Mouse (Mus musculus) v-Abl transformed pro-B cells (cell line): ENCODE results near the gene Il11ra1.
"Not testable (repeated sequence)": the region's sequence is repeated elsewhere in the genome, so short reads cannot be mapped to it uniquely, and the experiment has no call there.

Source experiments
- in situ Hi-C, 2 experiments: fragments of 400-800 bp; cut with MboI; formaldehyde crosslinking; loops; one replicate each; pipeline ENCODE4 v1.15.1; 2025; ENCODE audit not compliant: unreplicated experiment in 2 of 2

Gene Il11ra1

DNA sequence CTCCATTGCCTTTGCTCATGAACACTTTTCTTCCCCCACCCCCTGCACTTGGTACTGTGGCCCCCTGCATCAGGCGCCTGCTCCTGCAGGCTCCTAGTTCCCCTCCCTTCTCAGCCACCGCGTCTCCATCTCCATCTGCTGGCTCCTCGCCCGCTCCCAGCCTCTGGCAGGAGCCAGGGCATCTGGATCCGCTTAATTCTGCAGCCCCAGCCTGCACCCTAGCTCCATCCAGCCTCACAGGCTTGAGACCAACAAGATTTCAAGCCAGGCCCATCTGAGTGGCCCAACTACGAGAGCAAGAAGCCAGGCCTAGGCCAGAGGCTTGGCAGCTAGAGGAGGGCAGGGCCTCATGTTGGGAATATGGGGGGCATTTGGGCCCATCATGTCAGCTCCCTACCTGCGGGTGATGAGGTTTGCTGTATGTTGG is 62.9 kb downstream of the Il11ra1 start:
- in situ Hi-C loops, result not testable (repeated sequence)

DNA sequence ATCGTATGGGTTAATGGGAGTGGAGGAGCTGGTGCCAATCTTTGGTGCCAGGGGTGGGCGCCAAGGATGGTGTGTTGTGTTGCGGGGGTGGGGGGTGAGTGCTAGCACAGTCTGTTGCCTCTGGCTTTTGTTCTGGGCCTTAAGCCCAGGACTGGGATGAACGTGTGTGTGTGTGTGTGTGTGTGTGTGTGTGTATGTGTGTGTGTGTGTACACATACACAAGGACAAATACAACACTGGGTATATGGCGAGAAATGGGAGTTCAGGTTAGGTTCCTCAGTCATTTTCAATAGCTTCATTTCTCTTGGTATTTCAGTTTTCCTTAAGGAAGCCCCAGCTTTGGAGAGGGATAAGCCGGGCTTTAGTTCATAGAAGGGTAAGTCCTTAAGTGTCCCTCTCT is 63.4 kb downstream of the Il11ra1 start:
- in situ Hi-C loops, result not testable (repeated sequence)

- in situ Hi-C loops, result not testable (repeated sequence)
Observed at GRCm38 (mm10) chr4:41767301-41767700, 67.5 kb downstream of the Il11ra1 start.

DNA sequence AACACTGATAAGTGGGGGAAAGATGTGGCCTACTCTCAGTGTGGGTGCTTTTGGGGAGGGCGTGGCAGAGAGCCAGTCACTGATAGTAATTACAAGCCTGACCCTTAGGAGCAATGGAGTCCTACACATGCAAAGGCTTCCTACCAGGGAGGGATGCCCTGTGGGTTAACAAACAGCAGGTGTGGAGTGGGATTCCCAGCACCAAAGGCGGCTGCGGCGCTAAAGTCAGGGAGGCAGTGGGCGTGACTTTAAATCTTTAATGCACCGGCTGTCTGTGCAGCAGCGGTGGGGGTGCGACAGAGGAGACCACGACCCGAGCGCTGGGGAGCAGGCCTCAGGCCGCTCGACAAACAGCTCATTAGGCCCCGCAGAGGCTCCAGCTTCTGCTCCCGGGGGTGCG is 73.2 kb downstream of the Il11ra1 start:
- in situ Hi-C loops, result not testable (repeated sequence)

GRCm38 (mm10) chr4:41773502-41773901 is 73.7 kb downstream of the Il11ra1 start:
- in situ Hi-C loops, result not testable (repeated sequence)

DNA sequence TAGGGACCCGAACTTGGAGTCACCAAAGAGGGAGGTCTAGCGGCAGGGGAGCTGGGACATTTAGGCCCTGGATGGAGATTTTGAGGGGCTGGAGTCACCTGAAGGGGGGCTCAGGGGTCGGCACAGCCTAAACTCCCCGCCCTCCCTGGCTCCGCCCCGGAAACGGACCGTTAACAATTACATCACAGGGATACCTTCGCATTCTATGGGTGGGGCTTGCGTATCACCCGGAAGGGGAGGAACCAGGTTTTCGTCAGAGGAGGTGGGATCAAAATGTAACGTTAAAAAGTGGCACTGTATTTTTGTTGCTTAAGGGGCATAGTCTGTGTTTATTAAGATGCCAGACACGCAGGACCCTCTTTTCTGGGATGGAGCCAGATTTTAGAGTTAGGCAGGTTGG is 74.2 kb downstream of the Il11ra1 start, which contains the start of gene Ccl27a:
TSS of gene Ccl27a (minus strand) at position 246 of the 400 bp plus-strand sequence.
- in situ Hi-C loops, result not testable (repeated sequence)

DNA sequence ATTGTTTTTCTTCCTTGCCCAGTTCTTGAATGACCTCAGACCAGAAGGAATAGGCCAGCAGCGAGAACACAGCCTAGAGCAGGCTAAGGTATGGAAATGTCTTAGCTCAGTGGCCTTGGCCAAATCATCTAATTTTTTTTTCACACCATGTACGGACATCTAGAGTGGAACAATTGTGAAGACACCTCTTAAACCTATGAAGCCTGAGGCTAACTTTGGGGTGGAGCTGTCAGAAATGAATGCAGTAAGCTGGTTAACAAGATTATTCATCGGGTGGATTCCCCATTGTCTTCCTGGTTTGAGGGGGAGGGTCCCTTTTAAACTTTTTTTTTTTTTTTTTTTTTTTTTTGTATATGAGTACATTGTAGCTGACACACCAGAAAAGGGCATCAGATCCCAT is 74.7 kb downstream of the Il11ra1 start:
- in situ Hi-C loops, result not testable (repeated sequence)

DNA sequence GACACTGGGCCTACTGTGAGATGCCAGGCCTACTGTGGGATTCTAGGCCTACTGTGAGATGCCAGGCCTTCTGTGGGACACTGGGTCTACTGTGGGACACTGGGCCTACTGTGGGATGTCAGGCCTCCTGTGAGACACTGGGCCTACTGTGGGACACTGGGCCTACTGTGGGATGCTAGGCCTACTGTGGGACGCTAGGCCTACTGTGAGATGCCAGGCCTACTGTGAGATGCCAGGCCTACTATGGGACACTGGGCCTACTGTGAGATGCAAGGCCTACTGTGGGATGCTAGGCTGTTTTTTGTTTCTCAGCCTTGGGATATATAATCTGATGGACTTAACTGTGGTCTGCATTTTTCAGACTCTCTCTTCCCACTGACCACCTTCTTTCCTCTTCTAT is 76.1 kb downstream of the Il11ra1 start:
- in situ Hi-C loops, result not testable (repeated sequence)

- in situ Hi-C loops, result not testable (repeated sequence)
Observed at GRCm38 (mm10) chr4:41781271-41781670, 81.5 kb downstream of the Il11ra1 start.

- in situ Hi-C loops, result not testable (repeated sequence)
Observed at GRCm38 (mm10) chr4:41781748-41782485, 82.1 kb downstream of the Il11ra1 start.

DNA sequence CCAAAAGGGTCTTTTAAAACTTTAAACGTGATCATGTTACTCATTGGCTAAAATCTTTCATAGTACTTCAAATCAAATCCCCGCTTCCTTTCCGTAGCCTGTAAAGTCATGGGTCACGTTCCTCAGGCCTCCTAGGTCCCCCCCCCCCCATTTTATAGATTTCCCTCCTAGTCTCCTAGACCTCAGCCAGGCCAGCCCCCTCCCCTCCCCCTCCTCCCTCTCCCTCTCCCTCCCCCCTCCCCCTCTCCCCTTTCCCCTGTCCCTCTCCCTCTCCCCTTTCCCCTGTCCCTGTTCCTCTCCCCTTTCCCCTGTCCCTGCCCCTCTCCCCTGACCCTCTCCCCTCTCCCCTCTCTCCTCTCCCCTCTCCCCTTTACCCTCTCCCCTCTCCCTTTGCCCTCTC is 82.9 kb downstream of the Il11ra1 start:
- in situ Hi-C loops, result not testable (repeated sequence)

- in situ Hi-C loops, result not testable (repeated sequence)
Observed at GRCm38 (mm10) chr4:41783197-41783596, 83.4 kb downstream of the Il11ra1 start.
